ENCODE assay signal across 24 mouse cellular contexts in genomic region chr7:72089463-72090175, GRCm38 (mm10).
DNase-seq lines count a peak whose midpoint lies in the region; ATAC-seq lines count a peak whose summit lies in the region.
"Had no signal": no experiment of that assay in that cellular context is flagged by ENCODE, and none has a peak within 500 bp of the region (broad histone marks: within the 10 kb centered on the region; RNA-seq: fewer than 3 reads in every experiment).

No protein-coding gene starts in this region.

- H3K4me3 ChIP-seq in limb, embryonic 13.5 days: no peak overlapping the region
- no peak overlapping the region for H3K4me3 ChIP-seq in midbrain, embryonic 16.5 days (ENCODE audit: low read depth, low read length)
- no peak overlapping the region for H3K4me3 ChIP-seq in forebrain, embryonic 14.5 days (ENCODE audit: low read depth, low read length)
- H3K4me3 ChIP-seq: embryonic facial prominence, embryonic 12.5 days; embryonic facial prominence, embryonic 15.5 days; heart, adult 2 months; heart, embryonic 10.5 days; heart, embryonic 13.5 days had no signal

- ATAC-seq in granulocyte monocyte progenitor cell, adult 5-6 weeks (replicated peaks; ENCODE audit: poor library complexity, severe bottlenecking): peak; percentile 56; the same call in 1 of the 2 replicates
- ATAC-seq in limb, embryonic 13.5 days (ENCODE audit: low FRiP score, low read depth): peak; percentile 51; the same call in 1 of the 2 replicates
- ATAC-seq in megakaryocyte progenitor cell, adult 5-6 weeks (replicated peaks; ENCODE audit: poor library complexity): 0 out of 2 replicates have a peak, but pooled peaks have one; percentile 34
- ATAC-seq in midbrain, embryonic 16.5 days: no peak
- ATAC-seq in forebrain, embryonic 14.5 days: no peak
- ATAC-seq: CD4-positive, CD25-positive, alpha-beta regulatory T cell, adult 4 months; forebrain, embryonic 16.5 days; hindbrain, postnatal 0 days had no signal

- peak; percentile 19 for DNase-seq in forelimb bud, embryonic 11.5 days (ENCODE audit: low read depth, low spot score)
- DNase-seq in forebrain, embryonic 14.5 days (ENCODE audit: low spot score): no peak
- DNase-seq: adrenal gland, adult 2 months; adrenal gland, postnatal 14 days; cerebellum, adult 11 months; cerebellum, adult 2 months; cerebellum, adult 9-11 months; cerebellum, postnatal 25 days; gastrocnemius, postnatal 25 days; heart, adult 2 months; heart, postnatal 14 days; heart, postnatal 4 days had no signal

- peaks cover 63% of the 10 kb centered on the region for H3K27me3 ChIP-seq in limb, embryonic 13.5 days
- no peaks in the 10 kb centered on the region for H3K27me3 ChIP-seq in midbrain, embryonic 16.5 days (ENCODE audit: control insufficient read depth, insufficient read depth, low read depth, low read length)
- no peaks in the 10 kb centered on the region for H3K27me3 ChIP-seq in forebrain, embryonic 14.5 days (replicated peaks; ENCODE audit: control insufficient read depth, insufficient read depth, low read length)
- H3K27me3 ChIP-seq: embryonic facial prominence, embryonic 12.5 days; embryonic facial prominence, embryonic 15.5 days; heart, embryonic 13.5 days had no signal

- no peak overlapping the region for H3K9ac ChIP-seq in limb, embryonic 13.5 days
- no peak overlapping the region for H3K9ac ChIP-seq in midbrain, embryonic 16.5 days (ENCODE audit: low read depth, low read length)
- H3K9ac ChIP-seq in forebrain, embryonic 14.5 days (ENCODE audit: low read length): no peak overlapping the region
- H3K9ac ChIP-seq: embryonic facial prominence, embryonic 12.5 days; embryonic facial prominence, embryonic 15.5 days; heart, embryonic 13.5 days; hindbrain, embryonic 14.5 days had no signal

- no peaks in the 10 kb centered on the region for H3K36me3 ChIP-seq in limb, embryonic 13.5 days
- H3K36me3 ChIP-seq in midbrain, embryonic 16.5 days (ENCODE audit: control insufficient read depth, insufficient read depth, low read length): no peaks in the 10 kb centered on the region
- no peaks in the 10 kb centered on the region for H3K36me3 ChIP-seq in forebrain, embryonic 14.5 days (ENCODE audit: control insufficient read depth, insufficient read depth, low read length)
- H3K36me3 ChIP-seq: embryonic facial prominence, embryonic 12.5 days; embryonic facial prominence, embryonic 15.5 days; heart, embryonic 10.5 days; heart, embryonic 13.5 days had no signal

- no peak overlapping the region for H3K27ac ChIP-seq in limb, embryonic 13.5 days
- no peak overlapping the region for H3K27ac ChIP-seq in midbrain, embryonic 16.5 days (ENCODE audit: low read length)
- H3K27ac ChIP-seq in forebrain, embryonic 14.5 days (ENCODE audit: low read depth, low read length): no peak overlapping the region
- H3K27ac ChIP-seq: embryonic facial prominence, embryonic 12.5 days; embryonic facial prominence, embryonic 15.5 days; heart, adult 2 months; heart, embryonic 10.5 days; heart, embryonic 13.5 days; hindbrain, embryonic 14.5 days; hindbrain, postnatal 0 days had no signal

- no peaks in the 10 kb centered on the region for H3K9me3 ChIP-seq in limb, embryonic 13.5 days
- no peaks in the 10 kb centered on the region for H3K9me3 ChIP-seq in midbrain, embryonic 16.5 days (replicated peaks; ENCODE audit: control insufficient read depth, low read length, poor library complexity, severe bottlenecking)
- no peaks in the 10 kb centered on the region for H3K9me3 ChIP-seq in forebrain, embryonic 14.5 days (replicated peaks; ENCODE audit: control insufficient read depth, low read length)
- H3K9me3 ChIP-seq: embryonic facial prominence, embryonic 12.5 days; embryonic facial prominence, embryonic 15.5 days; heart, embryonic 10.5 days; heart, embryonic 13.5 days had no signal

- no peak overlapping the region for H3K4me2 ChIP-seq in limb, embryonic 13.5 days (replicated peaks)
- no peak overlapping the region for H3K4me2 ChIP-seq in midbrain, embryonic 16.5 days (ENCODE audit: low read length)
- H3K4me2 ChIP-seq in forebrain, embryonic 14.5 days (ENCODE audit: low read length): no peak overlapping the region
- H3K4me2 ChIP-seq: embryonic facial prominence, embryonic 12.5 days; embryonic facial prominence, embryonic 15.5 days; heart, embryonic 13.5 days; hindbrain, embryonic 14.5 days had no signal

- WGBS in limb, embryonic 13.5 days: 17% methylated on average over 3 of the region's 3 CpGs
- WGBS in midbrain, embryonic 16.5 days: 87% methylated on average over 3 of the region's 3 CpGs
- 91% methylated on average over 3 of the region's 3 CpGs for WGBS in forebrain, embryonic 14.5 days

- H3K4me1 ChIP-seq in limb, embryonic 13.5 days: peaks cover 8% of the 10 kb centered on the region; the same call in 1 of the 2 replicates
- H3K4me1 ChIP-seq in midbrain, embryonic 16.5 days (ENCODE audit: control insufficient read depth, insufficient read depth, low read length): no peaks in the 10 kb centered on the region
- H3K4me1 ChIP-seq in forebrain, embryonic 14.5 days (ENCODE audit: control insufficient read depth, insufficient read depth, low read length): no peaks in the 10 kb centered on the region
- H3K4me1 ChIP-seq: embryonic facial prominence, embryonic 12.5 days; embryonic facial prominence, embryonic 15.5 days; heart, embryonic 10.5 days; heart, embryonic 13.5 days had no signal

Comparison
In these comparisons a context has a peak if more than half of its experiments do, and no peak if none do; other contexts are left out.
1. ATAC-seq: peak in granulocyte monocyte progenitor cell, adult 5-6 weeks (single experiment), limb, embryonic 13.5 days (single experiment) and megakaryocyte progenitor cell, adult 5-6 weeks (single experiment); none in midbrain, embryonic 16.5 days (single experiment) and forebrain, embryonic 14.5 days (single experiment).